Mouse (Mus musculus) retina, postnatal 1 day (tissue): ENCODE results near the gene Icmt.

Experiments used
- DNase-seq: peaks from one replicate; pipeline ENCODE4 v3.0.0-alpha.2; 2012

Gene Icmt

DNA sequence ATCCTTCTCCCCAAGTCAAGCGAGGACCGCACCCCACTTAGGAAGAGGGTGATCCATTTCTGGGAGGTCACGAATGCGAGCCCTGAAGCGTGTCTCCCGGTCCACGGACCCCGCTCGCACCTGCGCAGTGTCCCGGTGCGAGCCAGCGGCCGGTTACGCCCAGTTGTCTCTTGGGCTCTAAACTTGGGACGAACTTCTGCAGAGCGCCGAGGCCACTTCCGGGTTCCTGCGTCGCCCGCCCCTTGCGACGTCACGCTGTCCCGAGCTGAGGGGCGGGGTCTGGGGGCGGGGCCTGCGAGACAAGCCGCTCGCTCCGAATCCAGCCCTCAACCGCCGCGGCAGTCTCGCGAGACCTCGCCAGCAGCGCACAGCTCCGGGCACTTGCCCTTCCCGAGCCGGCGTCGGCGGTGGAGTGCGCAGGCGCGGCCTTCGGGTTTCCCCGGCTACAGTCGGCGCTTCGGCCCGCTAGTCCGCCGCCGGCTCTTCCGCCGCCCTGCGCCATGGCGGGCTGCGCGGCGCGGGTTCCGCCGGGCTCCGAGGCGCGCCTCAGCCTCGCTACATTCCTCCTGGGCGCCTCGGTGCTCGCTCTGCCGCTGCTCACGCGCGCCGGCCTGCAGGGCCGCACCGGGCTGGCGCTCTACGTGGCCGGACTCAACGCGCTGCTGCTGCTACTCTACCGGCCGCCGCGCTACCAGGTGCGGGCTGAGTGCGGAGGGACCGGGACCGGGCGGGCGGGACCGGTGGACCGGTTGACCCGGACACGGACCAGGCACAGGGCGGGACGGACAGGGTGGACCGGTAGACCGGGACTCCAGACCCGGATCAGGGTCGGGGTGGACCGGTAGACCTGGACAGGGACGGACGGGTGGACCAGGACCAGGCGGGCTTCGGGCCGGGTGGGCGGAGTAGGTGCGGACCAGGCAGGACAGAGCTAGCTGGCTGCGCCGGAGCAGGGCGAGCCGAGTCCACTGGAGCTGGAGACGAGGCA lies at the start of gene Icmt:
Gene Icmt (plus strand): TSS at position 354 of the 988 bp plus-strand sequence.
- peak; percentile 99 for DNase-seq

GRCm38 (mm10) chr4:152250615-152251014 lies 46.4 kb upstream of the Icmt start:
- no peak for DNase-seq

DNA sequence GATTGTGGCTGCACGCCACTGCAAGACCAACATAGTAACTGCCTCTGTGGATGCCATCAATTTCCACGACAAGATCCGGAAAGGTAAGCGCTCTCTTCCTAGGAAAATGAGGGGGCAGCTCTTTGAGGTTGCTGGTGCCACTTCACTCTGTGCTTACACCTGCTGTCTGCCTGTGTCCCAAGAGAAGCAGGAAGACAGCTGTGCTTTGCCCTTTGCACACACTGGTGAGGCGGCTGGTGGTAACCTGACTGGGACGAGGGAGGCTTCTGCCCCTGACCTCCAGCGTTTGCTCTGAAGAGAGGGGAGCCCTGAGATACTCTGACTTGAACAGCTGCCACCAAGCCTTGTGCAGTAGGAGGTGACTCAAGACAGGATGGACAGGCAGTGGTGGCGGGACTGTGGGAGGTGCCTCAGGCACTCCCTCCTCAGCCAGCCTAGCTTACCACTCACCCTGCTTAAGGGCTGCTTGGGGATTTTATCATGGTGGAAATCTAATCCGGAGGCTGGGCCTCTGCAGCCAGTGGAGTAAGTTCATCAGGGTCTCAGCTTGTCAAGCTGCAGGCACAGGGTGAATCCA lies 43.8 kb upstream of the Icmt start:
- no peak for DNase-seq

- no peak for DNase-seq
Measured at GRCm38 (mm10) chr4:152257070-152257469, 40.0 kb upstream of the Icmt start.

DNA sequence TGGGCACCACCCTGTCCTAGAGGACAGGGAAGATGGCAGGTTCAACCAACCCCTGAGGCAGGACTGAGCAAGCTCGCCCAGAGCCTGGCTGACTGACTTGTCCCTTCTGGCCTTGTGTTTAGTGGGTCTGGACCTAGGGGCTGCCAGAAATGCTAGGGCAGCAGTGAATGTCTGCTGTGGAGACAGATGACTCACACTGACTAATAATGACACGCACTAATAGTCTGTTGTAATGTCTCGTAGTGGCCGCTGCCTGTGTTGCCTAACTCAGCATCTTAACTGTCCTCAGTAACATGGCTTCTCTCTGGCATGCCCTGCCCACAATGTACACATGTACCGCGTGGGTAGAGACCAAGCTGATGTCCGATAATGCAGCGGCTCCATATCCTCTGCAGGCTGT lies 36.6 kb upstream of the Icmt start:
- DNase-seq, result no peak

DNA sequence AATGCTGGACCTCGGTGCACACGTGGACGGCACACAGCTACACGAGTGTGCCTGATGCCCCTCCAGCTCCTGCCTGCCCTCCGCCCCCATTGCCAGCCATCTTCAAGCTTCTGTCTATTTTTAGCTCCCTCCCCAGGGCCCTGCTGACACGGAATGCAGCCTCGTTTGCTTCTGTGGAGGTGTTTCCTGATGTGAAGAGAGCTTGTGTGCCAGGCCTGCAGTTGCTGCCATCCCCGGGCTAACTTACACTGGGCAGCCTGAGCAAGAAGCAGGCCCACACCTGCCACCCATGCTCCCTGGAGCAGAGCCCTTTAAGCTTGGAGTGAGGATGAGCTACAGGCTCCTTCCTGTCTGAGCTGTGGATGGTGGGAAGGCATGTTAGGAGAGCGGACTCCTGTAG lies 34.8 kb upstream of the Icmt start:
- DNase-seq, result peak; percentile 50

DNA sequence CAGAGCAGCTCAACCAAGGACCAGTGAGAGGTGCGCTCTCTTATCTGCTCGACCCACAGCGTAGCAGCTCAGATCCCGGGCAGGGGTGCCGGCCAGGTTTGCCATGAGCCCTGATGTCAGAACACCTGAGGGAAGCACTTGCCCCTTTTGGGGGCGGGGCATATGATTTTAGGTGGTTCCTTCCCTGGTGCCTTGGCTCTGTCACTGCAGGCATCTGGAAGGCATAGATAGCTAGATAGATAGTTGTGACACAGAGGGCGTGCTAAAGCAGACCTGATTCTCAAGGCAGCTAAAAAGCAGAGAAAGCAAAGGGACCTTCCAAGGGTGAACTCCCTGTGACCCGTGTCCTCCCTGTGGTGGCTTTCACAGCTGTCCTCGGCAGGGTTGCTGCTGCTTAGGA lies 33.9 kb upstream of the Icmt start:
- DNase-seq, result no peak

GRCm38 (mm10) chr4:152263512-152264176 lies 33.4 kb upstream of the Icmt start:
- DNase-seq, result peak; percentile 60

GRCm38 (mm10) chr4:152264177-152264530 lies 32.9 kb upstream of the Icmt start:
- DNase-seq, result no peak

DNA sequence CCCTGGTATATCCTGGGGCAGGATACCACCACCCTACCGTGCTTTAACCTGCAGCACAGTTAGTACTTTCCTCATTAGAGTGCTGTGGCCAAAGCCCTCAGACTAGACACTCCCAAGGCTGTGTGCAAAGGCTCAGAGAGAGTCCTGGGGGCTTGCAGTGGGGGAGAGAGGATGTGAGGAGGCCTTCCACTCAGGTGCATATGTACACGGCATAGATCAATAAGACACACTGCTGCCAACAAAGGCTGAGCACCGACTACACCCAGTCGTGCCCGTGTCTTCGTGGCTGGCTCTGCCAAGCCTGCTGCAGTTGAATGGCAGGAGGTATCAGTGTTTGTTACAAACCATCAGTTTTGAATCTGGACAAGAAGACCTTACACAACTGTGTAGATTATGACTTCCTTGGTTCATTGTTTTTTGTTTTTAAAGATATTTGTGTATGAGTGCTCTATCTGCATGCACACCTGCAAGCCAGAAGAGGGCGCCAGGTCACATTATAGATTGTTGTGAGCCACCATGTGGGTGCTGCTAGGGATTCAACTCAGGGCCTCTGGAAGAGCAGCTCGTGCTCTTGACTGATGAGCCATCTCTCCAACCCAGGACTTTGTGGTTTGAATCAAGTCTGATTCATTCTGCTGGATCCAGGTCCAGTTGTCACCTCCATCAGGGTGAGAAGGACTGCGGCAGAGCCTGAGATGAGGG lies 32.0 kb upstream of the Icmt start:
- DNase-seq, result no peak

- no peak for DNase-seq
Measured at GRCm38 (mm10) chr4:152265791-152266190, 31.2 kb upstream of the Icmt start.

DNA sequence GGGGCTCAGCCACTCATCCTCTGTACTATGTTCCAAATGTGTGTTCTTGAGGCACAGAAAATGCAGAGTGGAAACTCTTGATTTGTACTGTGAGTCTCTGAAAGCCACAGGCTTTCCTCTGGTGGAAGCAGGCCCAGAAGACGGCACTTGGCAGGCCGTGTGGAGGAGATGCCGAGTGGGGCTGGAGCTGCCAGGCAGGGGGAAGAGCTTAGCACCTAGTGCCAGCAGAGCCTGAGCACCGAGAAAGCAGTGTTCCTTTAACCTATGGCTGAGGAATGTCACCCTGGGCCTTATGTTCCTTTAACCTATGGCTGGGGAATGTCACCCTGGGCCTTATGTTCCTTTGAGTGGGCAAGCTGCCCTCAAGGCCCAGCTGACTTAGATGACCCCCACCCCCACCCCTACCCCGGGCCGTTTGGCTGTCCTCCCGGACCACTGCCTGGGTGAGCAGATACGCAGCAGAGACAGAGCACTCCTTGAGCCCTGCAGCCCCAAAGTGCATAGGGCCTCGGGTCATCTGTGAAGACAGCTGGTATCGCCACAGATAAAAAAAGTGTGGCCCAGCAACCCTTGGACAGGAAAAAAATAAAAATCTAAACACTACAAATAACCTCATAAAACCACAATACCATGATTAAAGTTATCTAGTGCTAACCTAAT lies 30.7 kb upstream of the Icmt start:
- no peak for DNase-seq

DNA sequence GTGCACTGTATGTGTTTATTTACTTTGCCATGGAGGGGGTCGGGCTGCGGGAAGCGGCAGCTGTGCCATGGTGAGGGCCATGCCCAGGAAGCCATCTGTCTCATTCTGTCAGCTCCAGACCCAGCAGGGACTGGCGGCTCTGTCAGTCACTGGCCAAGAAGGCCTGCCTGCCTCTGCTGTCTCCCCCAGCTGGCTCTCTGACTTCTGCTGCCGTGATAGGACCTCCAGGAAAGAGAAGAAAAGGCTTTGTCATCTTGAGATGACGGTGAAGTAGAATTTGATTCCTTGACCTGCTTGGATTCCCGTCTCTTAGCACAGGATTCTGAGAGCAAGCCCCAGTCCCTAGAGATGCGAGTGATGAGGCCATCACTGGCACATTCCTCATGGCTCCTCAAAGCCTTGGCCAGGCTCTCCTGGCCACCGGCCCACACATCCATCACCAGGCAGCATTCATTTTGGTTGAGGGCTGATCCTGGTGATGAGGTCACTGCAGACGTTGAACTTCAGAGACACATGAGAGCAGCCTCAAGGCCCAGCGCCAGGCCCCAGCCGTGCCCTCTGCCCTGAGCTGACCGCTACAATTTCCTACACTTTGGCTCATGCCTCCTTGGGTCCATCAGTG lies 29.2 kb upstream of the Icmt start:
- DNase-seq, result peak; percentile 38

DNA sequence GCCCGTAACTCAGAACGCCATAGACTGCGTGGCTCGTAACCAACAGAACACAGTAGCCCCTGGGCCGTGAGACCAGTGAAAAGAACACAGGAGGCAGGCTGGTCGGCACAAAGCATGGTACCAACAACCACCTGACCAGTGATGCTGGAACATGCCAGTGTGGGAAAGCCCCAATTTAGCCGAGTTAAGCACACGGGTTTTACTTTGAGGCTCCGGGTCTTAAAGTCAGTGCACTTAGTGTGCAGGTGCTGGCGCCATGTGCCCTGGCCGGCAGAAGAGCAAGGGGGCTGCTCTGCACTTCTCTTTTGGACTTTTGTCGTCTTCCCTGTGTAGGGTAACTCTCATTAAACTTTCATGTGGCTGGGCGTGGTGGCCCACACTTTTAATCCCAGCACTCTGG lies 27.1 kb upstream of the Icmt start:
- DNase-seq, result no peak

DNA sequence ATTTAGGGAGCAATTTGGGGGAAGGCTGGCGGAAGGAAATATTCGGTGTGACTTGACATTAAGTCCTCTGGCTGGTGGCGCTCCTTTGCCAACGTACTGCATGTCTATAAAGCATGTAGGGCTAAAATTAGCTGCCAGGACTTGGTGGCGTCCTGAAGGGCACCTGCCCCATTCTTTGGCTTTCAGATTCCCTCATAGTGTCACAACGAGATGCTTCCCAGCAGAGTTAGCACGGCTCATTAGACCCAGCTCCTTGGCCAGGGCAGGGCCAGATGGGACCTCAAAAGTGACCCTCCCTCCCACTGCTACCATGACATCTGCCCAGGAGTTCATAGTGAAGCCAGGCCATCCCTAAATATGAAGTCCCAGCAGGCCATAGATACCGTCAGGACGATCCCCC lies 26.4 kb upstream of the Icmt start:
- DNase-seq, result no peak

DNA sequence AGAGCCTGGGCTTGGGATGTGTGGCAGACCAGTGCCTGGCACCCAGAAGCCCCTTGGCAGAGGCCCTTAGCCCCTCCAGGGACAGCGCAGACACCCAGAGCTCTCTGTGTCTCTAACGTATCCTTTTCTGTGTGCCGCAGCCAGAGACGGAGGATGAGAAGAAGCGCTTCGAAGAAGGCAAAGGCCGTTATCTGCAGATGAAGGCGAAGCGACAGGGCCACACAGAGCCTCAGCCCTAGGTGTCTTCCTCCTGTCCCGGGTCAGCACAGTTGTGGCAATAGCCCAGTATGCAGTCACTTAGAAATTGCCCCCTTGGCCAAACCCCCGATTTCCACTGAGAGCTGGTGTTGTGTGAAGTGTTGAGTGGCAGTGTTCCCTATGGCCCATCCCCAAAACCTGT lies 25.7 kb upstream of the Icmt start:
- DNase-seq, result no peak

GRCm38 (mm10) chr4:152272006-152272405 lies 25.0 kb upstream of the Icmt start:
- DNase-seq, result no peak

DNA sequence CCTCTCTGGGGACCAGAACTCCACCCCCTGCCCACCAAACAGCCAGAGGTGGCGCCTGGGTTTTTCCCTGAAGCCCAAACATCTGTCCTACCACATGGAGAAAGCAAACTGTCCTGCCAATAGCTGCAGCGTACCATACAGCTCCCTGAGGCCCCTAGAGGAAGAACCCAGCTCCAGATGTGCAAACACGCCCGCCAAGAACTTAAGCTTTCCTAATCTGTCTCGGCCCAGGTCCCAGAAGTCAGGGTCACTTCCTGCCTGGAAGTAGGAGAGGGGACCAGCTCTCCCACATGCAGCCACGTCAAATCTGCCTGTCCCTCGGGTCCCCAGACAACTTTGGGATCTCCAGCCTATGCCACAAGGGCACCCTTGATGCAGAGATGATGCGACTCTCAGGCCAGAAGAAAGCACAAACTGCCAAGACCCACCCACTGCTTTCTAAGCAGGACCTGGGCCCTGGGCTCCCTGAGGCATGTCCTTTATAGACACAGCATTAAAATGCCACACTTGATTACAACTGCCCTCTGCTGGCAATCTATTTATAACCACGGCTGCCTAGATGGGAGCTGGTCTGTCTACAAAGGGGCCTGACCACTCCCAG lies 24.5 kb upstream of the Icmt start:
- peak; percentile 73 for DNase-seq

DNA sequence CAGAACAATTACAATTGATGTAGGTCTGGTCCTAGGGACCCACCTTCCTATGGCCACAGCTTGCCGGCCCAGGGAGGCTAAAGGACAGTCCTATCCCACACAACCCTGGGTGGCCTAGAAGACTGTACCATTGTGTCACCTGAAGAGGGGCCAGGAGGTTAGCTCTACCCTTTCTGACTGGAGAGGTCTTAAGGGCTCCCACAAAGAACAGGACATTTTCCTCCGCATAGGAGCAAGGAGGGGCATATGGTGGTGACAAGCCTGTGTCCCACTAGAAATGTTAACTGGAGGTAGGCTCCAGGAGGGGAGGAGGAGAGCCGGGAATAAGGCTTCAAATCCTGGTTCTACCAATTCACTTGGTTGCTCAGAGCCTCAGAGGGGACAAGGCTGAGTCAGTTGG lies 23.8 kb upstream of the Icmt start:
- no peak for DNase-seq

GRCm38 (mm10) chr4:152273621-152274236 lies 23.3 kb upstream of the Icmt start, which contains the start of gene Gpr153:
Gene Gpr153 (plus strand): TSS chr4:152274232.
- DNase-seq, result peak; percentile 88

DNA sequence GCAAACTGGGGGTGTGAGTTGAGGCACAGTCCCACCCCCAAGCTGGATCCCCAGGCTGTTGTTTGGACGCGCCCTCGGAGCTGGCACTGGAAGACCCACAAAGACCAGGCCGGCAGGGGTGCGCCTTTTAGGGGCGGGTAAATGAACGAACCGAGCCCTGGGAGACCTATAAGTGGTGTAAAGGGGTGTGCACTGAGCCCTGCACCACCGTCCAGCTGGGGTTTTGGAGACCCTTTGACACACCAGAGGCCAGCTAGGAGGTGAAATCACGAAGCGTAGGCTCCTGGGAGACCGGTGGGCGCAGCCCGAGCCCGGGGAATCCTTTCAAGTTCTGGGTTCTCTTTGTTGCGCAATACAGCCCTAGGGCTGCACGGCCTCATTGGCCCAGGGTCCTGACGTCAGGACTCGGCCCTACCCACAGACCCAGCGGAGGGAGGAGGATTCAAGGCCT lies 22.3 kb upstream of the Icmt start:
- DNase-seq, result peak; percentile 50
